Mouse (Mus musculus): Measurements from ENCODE around the gene Serpinb6b.

DNA sequence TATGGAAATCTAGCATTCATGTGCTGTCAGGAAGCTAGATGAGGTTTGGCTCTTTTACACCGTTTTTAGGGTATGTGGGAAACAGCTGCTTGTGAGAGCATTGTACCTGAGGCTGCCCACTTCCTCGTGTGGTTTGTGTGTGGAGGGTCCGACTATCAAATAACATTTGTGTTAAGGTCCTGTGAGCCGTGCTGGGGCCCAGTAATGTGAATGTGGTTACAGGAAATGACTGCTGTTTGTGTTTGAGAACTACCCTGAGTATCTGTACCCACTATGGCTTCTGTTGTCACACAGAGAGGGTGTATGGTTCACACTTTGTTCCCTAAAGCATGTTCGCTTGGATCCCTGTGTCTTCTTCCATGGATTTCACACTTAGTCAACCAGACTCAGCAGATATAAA, 1.1 kb downstream of the Serpinb6b start:
- no peak for TF ChIP-seq CTCF (IDR thresholded peaks at IDR 0.05; ENCODE audit: borderline replicate concordance, extremely low read depth, insufficient read depth, insufficient read length)
- no peak for TF ChIP-seq POLR2A (IDR thresholded peaks at IDR 0.05; ENCODE audit: borderline replicate concordance, extremely low read depth, insufficient read depth, insufficient read length, poor library complexity, severe bottlenecking)

Measured in brain, embryonic 14.5 days (tissue).